Mouse (Mus musculus): ENCODE data around the gene Timm8a1. TPM values are rescaled to one million over a fixed set of nuclear protein-coding genes. Genes with fewer than 3 reads are reported as not detected.
"Not testable (repeated sequence)": the region's sequence is repeated elsewhere in the genome, so short reads cannot be mapped to it uniquely, and the experiment has no call there.

Timm8a1 gene
- total and polyA plus RNA-seq, 2 experiments from 2014 or later = 5.3 to 35.2 TPM

GRCm38 (mm10) chrX:134541955-134542308, 267 bp upstream of the Timm8a1 start:
- ATAC-seq (ENCODE audit: low FRiP score) (0 out of 2 replicates have a peak, but pooled peaks have one; percentile 1), DNase-seq (ENCODE audit: low spot score) (no peak)
- Histone ChIP-seq H3K27ac (ENCODE audit: low read depth, low read length) (0 out of 2 replicates have a peak overlapping the region, but pooled peaks have one; percentile 18), H3K4me2 (ENCODE audit: low read depth, low read length, poor library complexity, severe bottlenecking) (peak overlapping the region; percentile 47), H3K9ac (replicated peaks; ENCODE audit: low read length, poor library complexity, severe bottlenecking) (peak overlapping the region; percentile 54; the same call in 1 of the 2 replicates), H3K4me1 (ENCODE audit: insufficient read depth, low read length) (no peaks in the 10 kb centered on the region), H3K36me3 (ENCODE audit: insufficient read depth, low read length) (no peaks in the 10 kb centered on the region), H3K27me3 (ENCODE audit: insufficient read depth, low read length) (no peaks in the 10 kb centered on the region), H3K9me3 (ENCODE audit: low read length) (no peaks in the 10 kb centered on the region), H3K4me3 (ENCODE audit: low read depth, low read length) (peak overlapping the region; percentile 46)
- TF ChIP-seq CTCF (IDR thresholded peaks at IDR 0.05) = no peak
- 18% methylated on average over 6 of the region's 6 CpGs for WGBS

GRCm38 (mm10) chrX:134540414-134541135, 1.1 kb downstream of the Timm8a1 start:
- 0 out of 2 replicates have a peak, but pooled peaks have one; percentile 8 for ATAC-seq (ENCODE audit: low FRiP score)
- peak overlapping the region; percentile 51; the same call in 1 of the 2 replicates for H3K9ac ChIP-seq (replicated peaks; ENCODE audit: low read length, poor library complexity, severe bottlenecking)
- H3K4me1 ChIP-seq (ENCODE audit: insufficient read depth, low read length) = no peaks in the 10 kb centered on the region
- no peaks in the 10 kb centered on the region for H3K36me3 ChIP-seq (ENCODE audit: insufficient read depth, low read length)
- no peak overlapping the region for H3K27ac ChIP-seq (ENCODE audit: low read depth, low read length)
- H3K27me3 ChIP-seq (ENCODE audit: insufficient read depth, low read length) = no peaks in the 10 kb centered on the region
- H3K9me3 ChIP-seq (ENCODE audit: low read length) = no peaks in the 10 kb centered on the region
- H3K4me2 ChIP-seq (ENCODE audit: low read depth, low read length, poor library complexity, severe bottlenecking) = peak overlapping the region; percentile 49
- TF ChIP-seq CTCF (IDR thresholded peaks at IDR 0.05) = peak; percentile 23; the same call in 1 of the 2 replicates
- peak; percentile 27 for DNase-seq (ENCODE audit: low spot score)
- 20% methylated on average over 11 of the region's 12 CpGs for WGBS
- H3K4me3 ChIP-seq (ENCODE audit: low read depth, low read length) = peak overlapping the region; percentile 46

DNA sequence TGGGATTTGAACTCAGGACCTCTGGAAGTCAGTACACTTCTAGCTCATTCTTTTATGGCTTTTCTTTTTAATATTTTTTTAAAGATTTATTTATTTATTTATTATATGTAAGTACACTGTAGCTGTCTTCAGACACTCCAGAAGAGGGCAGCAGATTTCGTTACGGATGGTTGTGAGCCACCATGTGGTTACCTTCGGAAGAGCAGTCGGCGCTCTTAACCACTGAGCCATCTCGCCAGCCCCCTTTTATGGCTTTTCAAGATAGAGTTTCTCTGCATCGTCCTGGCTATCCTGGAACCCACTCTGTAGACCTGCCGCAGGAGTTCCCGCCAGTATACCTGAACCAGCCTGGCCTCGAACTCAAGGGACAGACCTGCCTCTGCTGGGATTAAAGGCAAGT, 1.9 kb downstream of the Timm8a1 start:
- H3K4me2 ChIP-seq (ENCODE audit: low read depth, low read length, poor library complexity, severe bottlenecking); H3K4me3 ChIP-seq (ENCODE audit: low read depth, low read length); H3K4me1 ChIP-seq (ENCODE audit: insufficient read depth, low read length); H3K9ac ChIP-seq (replicated peaks; ENCODE audit: low read length, poor library complexity, severe bottlenecking); H3K27ac ChIP-seq (ENCODE audit: low read depth, low read length); DNase-seq (ENCODE audit: low spot score); H3K36me3 ChIP-seq (ENCODE audit: insufficient read depth, low read length); ATAC-seq (ENCODE audit: low FRiP score); H3K9me3 ChIP-seq (ENCODE audit: low read length); H3K27me3 ChIP-seq (ENCODE audit: insufficient read depth, low read length): not testable (repeated sequence)
- peak; percentile 27 for TF ChIP-seq CTCF (IDR thresholded peaks at IDR 0.05)
- 89% methylated on average over 10 of the region's 10 CpGs for WGBS

- 85% methylated on average over 2 of the region's 2 CpGs for WGBS
- Histone ChIP-seq H3K9ac (replicated peaks; ENCODE audit: low read length, poor library complexity, severe bottlenecking) (no peak overlapping the region), H3K36me3 (ENCODE audit: insufficient read depth, low read length) (no peaks in the 10 kb centered on the region), H3K4me2 (ENCODE audit: low read depth, low read length, poor library complexity, severe bottlenecking) (no peak overlapping the region), H3K4me3 (ENCODE audit: low read depth, low read length) (no peak overlapping the region), H3K27me3 (ENCODE audit: insufficient read depth, low read length) (no peaks in the 10 kb centered on the region), H3K4me1 (ENCODE audit: insufficient read depth, low read length) (no peaks in the 10 kb centered on the region), H3K27ac (ENCODE audit: low read depth, low read length) (no peak overlapping the region), H3K9me3 (ENCODE audit: low read length) (no peaks in the 10 kb centered on the region)
- ATAC-seq (ENCODE audit: low FRiP score) (no peak), DNase-seq (ENCODE audit: low spot score) (no peak)
- TF ChIP-seq CTCF (IDR thresholded peaks at IDR 0.05) = no peak
Measured at GRCm38 (mm10) chrX:134533346-134533745, 8.3 kb downstream of the Timm8a1 start.

GRCm38 (mm10) chrX:134525260-134525659, 16.4 kb downstream of the Timm8a1 start:
- H3K36me3 ChIP-seq (ENCODE audit: insufficient read depth, low read length) = no peaks in the 10 kb centered on the region
- H3K27me3 ChIP-seq (ENCODE audit: insufficient read depth, low read length) = no peaks in the 10 kb centered on the region
- DNase-seq (ENCODE audit: low spot score) (no peak), ATAC-seq (ENCODE audit: low FRiP score) (no peak)
- H3K9ac ChIP-seq (replicated peaks; ENCODE audit: low read length, poor library complexity, severe bottlenecking) = no peak overlapping the region
- no peaks in the 10 kb centered on the region for H3K9me3 ChIP-seq (ENCODE audit: low read length)
- WGBS = 80% methylated on average over 4 of the region's 4 CpGs
- no peak overlapping the region for H3K4me3 ChIP-seq (ENCODE audit: low read depth, low read length)
- H3K4me1 ChIP-seq (ENCODE audit: insufficient read depth, low read length) = no peaks in the 10 kb centered on the region
- no peak for TF ChIP-seq CTCF (IDR thresholded peaks at IDR 0.05)
- no peak overlapping the region for H3K4me2 ChIP-seq (ENCODE audit: low read depth, low read length, poor library complexity, severe bottlenecking)
- no peak overlapping the region for H3K27ac ChIP-seq (ENCODE audit: low read depth, low read length)

GRCm38 (mm10) chrX:134523772-134524171, 17.9 kb downstream of the Timm8a1 start:
- Histone ChIP-seq H3K27me3 (ENCODE audit: insufficient read depth, low read length) (no peaks in the 10 kb centered on the region), H3K27ac (ENCODE audit: low read depth, low read length) (no peak overlapping the region), H3K4me2 (ENCODE audit: low read depth, low read length, poor library complexity, severe bottlenecking) (no peak overlapping the region), H3K4me1 (ENCODE audit: insufficient read depth, low read length) (no peaks in the 10 kb centered on the region), H3K36me3 (ENCODE audit: insufficient read depth, low read length) (no peaks in the 10 kb centered on the region), H3K9ac (replicated peaks; ENCODE audit: low read length, poor library complexity, severe bottlenecking) (no peak overlapping the region), H3K9me3 (ENCODE audit: low read length) (no peaks in the 10 kb centered on the region), H3K4me3 (ENCODE audit: low read depth, low read length) (no peak overlapping the region)
- ATAC-seq (ENCODE audit: low FRiP score) (no peak), DNase-seq (ENCODE audit: low spot score) (no peak)
- no peak for TF ChIP-seq CTCF (IDR thresholded peaks at IDR 0.05)
- 77% methylated on average over 4 of the region's 4 CpGs for WGBS
